Mouse (Mus musculus): ENCODE measurements around the gene Naa50.
A peak's percentile ranks its signal among the peaks of the same experiment; 100 is the strongest.

Naa50 gene

DNA sequence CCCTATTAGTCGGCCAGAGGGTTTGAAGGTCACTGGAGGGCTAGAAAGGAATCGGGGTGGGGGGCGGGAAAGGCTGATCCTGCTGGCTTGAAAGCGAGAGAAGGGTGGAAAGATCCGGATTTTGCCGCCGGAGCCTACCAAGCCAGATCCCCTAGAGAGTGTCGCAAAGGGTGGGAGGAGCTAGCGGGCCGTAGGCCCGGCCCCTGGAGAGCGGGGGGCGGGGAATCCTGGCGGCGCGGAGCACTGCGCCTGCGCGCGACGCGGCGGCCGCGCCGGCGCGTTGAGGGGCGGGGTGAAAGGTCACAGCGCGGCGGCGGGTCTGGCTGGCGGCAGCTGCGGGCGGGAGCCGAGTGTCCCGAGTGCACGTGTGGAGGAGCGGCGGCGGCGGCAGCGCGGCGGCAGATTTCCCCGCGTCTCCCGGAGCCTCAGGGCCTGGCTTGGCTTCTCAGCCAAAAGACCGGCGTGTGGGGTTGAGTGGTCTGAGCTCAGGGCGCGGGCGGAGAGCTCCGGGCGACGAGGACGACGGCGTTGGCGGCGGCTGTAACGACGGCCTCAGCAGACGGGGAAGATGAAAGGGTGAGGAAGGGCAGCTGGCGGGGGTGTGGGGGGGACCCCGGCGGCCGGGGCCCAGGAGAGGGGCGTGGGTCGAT, at the start of gene Naa50, which contains the start of gene Atp6v1a:
TSS of gene Naa50 (plus strand) at position 295 of the 650 bp plus-strand sequence.
TSS of gene Atp6v1a (minus strand) at position 170 of the 650 bp plus-strand sequence.
- DNase-seq (ENCODE audit: low read depth, low spot score) = peak; percentile 94

GRCm38 (mm10) chr16:44099377-44099776, 40.3 kb upstream of the Naa50 start:
- DNase-seq (ENCODE audit: low read depth, low spot score) = no peak

GRCm38 (mm10) chr16:44101181-44101710, 38.4 kb upstream of the Naa50 start:
- peak; percentile 33 for DNase-seq (ENCODE audit: low read depth, low spot score)

GRCm38 (mm10) chr16:44102925-44103324, 36.7 kb upstream of the Naa50 start:
- DNase-seq (ENCODE audit: low read depth, low spot score) = peak; percentile 57

DNA sequence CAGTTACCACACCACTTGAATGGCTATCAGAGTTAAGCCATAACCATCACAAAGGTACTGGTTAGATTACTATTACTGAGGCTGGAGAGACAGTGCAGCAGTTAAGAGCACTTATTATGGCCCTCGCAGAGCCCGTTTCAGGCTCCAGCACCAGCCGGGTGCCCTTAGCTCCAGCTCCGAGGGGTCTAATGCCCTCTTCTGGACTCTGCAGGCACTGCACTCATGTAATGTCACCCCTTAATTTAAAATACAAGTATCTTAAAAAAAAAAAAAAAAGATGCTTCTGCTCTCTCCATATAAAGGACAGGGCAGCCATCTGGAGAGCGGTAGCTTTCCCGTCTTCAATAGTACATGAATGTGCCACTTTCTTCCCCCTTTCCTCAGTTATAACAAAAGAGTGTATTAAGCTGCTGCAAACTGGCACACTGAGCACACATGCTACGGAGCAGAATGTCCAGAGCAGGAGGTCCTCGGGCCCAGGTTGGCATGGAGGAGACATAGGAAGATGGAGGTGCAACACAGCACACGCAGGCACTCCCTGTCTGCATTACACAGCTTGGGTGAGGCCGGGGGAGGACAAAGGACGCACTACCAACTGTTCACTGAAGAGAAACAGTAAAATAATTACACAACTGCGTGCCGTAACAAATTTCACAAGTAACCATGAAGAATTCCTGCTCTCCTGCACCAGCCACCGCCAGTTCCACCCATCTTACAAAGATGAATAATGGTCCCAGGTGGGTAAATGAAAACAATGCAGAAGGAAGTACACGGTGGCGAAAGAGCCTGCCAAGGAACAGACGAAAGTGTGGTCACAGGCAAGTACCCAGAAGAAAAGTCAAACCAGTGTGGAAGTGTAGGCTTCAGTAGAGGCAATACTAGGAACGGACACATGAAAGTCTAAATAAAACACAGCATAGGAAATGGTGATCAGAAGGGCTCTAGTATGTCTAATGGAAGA, 35.5 kb upstream of the Naa50 start:
- peak; percentile 61 for DNase-seq (ENCODE audit: low read depth, low spot score)

DNA sequence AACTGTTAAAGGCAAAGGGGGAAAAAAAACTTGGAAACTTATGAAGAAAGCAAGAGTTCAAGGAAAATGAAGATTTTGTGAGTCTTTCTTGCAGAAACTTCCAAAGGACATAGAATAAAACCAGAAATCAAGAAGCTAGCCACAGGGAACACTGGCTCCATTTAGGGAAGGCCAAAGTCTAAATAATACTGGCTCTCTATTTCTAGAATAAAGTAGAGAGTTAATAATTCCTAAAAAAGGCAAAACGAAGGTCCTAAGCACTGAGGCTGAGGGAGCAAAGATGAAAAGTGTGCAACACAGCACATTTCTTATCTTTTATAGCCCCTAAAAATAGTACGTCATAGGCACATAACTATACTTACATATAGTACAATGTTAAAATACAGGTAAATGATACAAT, 34.4 kb upstream of the Naa50 start:
- DNase-seq (ENCODE audit: low read depth, low spot score) = no peak

DNA sequence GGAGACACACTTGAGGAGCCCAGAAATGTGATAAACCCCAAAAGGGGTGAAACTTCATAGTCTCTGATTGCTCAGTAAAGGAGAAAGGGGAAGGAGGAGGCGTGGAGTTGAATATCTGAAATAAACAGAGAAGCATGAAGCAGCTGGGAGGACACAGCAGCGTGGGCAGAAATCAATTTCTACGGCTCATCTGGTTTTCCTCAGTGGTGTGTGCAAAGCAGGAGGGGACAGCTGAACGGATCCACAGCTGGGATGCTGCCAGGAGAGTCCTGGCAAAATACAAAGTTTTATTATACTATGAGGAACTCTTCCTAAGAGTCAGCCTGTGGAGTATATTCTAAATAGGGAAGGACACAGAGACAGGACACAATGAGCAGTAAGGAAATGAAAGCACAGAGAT, 30.6 kb upstream of the Naa50 start:
- DNase-seq (ENCODE audit: low read depth, low spot score) = no peak

DNA sequence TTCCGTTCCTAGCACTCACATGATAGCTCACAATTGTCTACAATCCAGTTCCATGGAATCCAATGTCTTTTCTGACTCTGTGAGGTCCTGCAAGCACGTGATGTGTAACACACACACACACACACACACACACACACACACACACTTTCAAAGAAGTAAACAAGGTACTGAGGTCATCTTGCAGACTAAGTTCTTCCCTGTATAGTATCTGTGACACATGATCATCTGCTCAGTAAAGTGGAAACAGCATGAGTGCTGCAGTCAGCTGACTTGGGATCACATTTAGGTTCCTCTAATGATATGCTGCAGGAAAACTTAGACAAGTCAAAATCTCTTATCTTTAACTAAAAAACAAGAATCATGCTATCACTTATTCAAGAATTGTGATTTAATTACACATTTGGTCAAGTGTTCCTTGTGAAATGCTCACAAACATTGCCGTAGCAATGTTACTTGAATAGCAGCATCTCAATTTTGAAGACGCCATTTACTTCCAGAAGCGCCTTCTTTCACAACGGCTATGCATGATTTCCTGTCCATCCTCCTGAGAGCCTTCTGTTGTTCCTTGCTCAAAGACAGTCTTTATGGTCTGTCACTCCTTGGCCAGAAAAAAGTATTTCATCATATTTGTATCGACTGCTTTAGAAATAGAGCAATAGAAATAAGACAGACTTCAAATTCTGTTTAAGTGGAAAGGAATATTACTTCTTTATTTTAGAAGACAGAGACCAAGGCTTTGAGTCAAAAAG, 19.7 kb upstream of the Naa50 start:
- DNase-seq (ENCODE audit: low read depth, low spot score) = no peak

GRCm38 (mm10) chr16:44122122-44122521, 17.5 kb upstream of the Naa50 start:
- peak; percentile 43 for DNase-seq (ENCODE audit: low read depth, low spot score)

GRCm38 (mm10) chr16:44122574-44122973, 17.1 kb upstream of the Naa50 start:
- no peak for DNase-seq (ENCODE audit: low read depth, low spot score)

DNA sequence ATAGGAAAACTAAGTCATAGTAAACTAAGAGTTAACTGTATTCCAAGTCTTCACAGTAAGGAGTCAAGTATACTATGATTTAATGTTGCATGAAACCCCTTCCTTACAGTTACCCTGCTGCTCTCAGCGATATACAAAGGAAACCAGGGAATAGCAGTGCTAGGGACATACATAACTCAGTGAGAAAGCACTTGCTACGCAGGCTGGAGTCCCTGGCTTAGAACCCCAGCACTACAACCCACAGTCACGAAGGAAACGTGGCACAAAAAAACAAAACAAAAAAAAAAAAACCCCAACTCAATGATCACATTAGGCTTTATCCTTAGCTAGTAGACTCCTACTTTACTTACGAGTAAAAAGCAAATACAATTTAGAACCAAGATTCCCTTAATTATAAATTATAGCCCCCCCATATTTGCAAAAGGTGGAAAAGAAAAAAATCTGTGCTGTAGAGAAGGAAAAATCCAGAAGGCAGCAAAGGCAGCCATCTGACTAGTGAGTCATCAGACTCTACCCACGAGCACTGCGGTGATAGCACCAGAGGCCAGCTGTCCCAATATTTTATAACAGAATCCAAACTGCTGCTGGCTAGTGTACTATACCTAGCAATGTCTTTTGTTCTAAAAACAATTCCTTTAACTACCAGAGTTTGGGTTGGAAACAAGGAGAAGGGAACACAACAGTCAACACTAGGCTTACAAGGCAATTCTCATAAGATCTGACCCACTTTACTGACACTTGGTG, 16.5 kb upstream of the Naa50 start:
- DNase-seq (ENCODE audit: low read depth, low spot score) = no peak

- no peak for DNase-seq (ENCODE audit: low read depth, low spot score)
These were observed 15.8 kb upstream of the Naa50 start for GRCm38 (mm10) chr16:44123786-44124185.

DNA sequence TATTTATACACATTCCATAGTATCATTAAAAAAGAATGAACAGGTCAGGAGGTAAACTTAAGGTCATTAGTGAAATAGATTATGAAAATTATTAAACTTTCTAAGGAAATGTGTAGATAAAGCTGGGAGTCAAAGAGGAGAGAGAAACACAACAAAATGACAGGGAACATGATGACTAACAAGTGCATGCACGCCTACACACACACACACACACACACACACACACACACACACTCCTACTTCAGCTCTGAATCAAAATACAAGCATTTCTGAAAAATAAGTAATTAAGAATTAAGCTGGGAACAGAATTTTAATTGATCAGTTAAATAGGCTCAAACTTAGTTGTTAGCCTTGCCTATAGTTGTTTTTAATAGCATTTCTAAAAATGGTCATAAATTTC, 14.9 kb upstream of the Naa50 start:
- DNase-seq (ENCODE audit: low read depth, low spot score) = no peak

DNA sequence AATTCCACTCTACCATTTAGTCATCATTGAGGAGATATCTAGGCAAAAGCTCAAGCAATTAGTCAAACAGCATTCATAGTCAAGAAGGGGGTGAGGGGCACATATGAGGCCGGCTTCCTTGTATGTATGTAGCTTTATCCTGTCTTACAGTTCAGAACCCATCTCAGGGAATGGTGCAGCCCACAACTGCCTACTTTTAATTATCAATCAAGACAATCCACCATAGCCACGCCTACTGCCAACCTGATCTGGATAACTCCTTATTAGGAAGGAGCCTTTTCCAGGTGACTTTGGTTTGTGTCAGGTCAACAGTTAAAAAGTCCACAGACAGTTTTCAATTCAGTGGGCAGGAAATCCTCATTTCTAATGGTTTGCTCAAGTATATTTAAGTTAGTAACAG, 14.2 kb upstream of the Naa50 start:
- DNase-seq (ENCODE audit: low read depth, low spot score) = no peak

DNA sequence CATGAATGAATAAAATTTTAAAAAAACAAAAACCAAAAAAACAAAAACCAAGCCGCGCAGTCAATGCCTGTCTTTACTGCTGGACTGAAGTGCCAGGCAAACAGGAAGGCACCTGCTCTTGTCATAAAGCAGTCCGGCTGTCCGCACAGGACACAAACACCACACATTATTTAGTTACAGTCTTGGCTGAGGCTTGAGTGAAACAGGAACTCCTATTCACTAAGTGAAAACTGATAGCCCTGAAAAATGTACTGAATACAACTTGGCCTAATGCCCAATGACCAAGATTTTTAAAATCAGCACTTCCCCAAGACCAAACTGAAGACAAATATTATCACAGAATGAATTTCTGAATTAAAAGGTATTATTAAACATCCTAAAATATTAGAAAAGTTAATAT, 13.2 kb upstream of the Naa50 start:
- no peak for DNase-seq (ENCODE audit: low read depth, low spot score)

- no peak for DNase-seq (ENCODE audit: low read depth, low spot score)
These were observed 7.3 kb upstream of the Naa50 start for GRCm38 (mm10) chr16:44132300-44132699.

DNA sequence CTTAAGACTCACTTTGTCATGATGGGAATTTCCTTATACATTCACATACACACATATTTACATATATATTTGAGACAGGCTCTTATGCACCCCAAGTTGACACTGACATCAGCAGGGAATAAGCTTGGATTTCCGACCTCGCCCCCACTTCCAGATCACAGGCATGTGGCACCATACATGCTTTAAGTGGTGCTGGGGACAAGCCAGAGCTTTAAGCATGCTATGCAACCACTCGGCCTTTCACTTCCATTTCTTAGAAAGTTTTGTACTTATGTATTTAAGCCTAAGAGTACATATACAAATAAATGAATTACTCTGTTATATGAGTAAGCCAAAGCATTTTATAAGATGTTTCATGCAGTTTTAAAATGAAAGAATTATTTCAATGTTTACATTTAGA, 6.4 kb upstream of the Naa50 start:
- DNase-seq (ENCODE audit: low read depth, low spot score) = no peak

DNA sequence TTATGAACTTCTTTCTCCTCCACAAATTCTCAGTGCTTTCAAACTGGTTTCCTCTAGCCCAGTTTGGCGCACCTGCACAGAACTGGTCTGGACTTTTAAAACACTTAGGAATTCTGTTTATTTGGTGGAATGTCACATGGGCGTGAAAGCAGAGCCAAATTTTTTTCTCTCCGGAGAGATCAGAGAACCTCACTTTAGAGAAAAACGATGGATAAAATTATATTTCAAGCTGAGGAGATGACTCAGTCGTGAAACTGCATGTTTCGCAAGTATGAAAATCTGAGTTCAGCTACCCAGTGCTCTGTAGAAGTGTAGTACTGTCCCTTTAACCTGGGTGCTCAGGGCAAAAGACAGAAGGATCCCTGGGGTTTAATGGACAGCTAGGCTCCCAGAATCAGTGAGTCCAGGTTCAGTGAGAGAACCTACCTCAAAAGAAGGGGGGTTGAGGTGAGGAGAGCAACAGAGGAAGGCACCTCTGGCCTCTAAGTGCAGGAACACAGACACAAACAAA, 3.1 kb upstream of the Naa50 start:
- DNase-seq (ENCODE audit: low read depth, low spot score) = no peak

- DNase-seq (ENCODE audit: low read depth, low spot score) = no peak
These were observed 1.2 kb upstream of the Naa50 start for GRCm38 (mm10) chr16:44138377-44138978.

DNA sequence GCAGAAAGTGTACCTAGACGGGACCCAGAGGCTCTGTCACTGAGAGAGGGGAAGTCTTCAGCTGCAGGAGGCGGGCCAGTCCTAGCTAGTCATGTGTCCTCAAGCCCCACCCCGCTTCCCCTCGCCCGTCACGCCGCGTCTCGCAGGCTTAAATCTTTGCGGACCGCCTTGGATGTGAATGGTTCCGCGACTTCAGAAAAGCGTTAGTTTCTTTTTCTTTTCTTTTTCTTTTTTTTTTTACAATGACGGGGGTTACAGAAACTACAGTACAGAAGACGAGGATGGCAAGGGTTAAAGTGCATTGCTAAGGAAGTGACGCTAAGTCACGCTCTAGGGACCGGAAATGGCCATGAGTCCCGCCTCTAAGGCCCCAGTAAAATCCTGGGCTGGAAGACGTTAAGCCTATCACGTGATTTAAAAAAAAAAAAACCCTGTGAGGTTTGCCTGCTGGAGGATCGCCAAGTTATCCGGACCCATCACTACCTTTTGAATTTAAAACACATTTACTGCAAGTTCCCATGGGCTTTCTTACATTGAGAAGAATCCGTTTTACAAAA, 573 bp upstream of the Naa50 start:
- DNase-seq (ENCODE audit: low read depth, low spot score) = peak; percentile 98
